32 mouse cellular contexts compared by ENCODE assay signal in the genomic region with DNA sequence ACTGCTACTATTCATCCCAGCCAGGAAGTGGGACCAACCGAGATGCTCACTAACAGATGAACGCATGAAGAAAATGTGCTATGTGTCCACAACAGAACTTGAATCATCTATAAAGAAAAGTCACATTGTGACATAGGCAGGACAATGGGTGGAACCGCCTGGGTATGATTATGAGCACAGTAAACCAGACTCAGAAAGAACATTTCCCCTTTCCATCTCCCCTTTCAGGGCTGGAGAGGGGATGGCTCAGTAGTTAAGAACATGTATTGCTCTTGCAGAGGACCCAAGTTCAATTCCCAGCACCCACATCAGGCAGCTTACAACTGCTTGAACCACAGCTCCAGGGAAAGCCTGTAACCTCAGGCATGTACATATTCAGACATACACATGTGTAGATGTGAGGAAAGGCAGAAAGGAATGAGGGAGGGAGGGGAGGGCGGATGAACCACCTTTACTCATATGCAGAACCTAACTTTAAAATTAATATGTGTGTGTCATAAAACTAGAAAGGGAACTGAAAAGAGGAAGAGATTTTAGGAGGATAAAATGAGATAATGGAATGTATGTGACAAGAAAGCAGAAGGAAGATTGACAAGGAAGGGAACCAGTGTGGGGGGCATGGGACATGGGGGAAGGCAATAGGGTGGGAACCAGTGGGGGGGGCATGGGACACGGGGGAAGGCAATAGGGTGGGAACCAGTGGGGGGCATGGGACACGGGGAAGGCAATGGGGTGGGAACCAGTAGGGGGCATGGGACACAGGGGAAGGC. TPM values are rescaled to one million over a fixed set of nuclear protein-coding genes. Genes with fewer than 3 reads are reported as not detected.
A peak's percentile ranks its signal among the peaks of the same experiment; 100 is the strongest.
DNase-seq lines count a peak whose midpoint lies in the region; ATAC-seq and TF ChIP-seq lines count a peak whose summit lies in the region.
"Had no signal": no experiment of that assay in that cellular context is flagged by ENCODE, and none has a peak within 500 bp of the region (broad histone marks: within the 10 kb centered on the region; RNA-seq: fewer than 3 reads in every experiment).

No protein-coding gene starts in this region.

- peaks cover 0 to 23% of the 10 kb centered on the region in 2 experiments; a peak in 2 of 4 replicates for H3K36me3 ChIP-seq in MEL (ENCODE audit: control insufficient read depth in 1 of 2, insufficient read depth in 2 of 2, low read length in 2 of 2)
- H3K36me3 ChIP-seq: embryonic facial prominence, embryonic 10.5 days; embryonic facial prominence, embryonic 13.5 days; hindbrain, embryonic 12.5 days; hindbrain, embryonic 15.5 days; intestine, embryonic 15.5 days had no signal

- TF ChIP-seq CTCF in MEL (IDR thresholded peaks at IDR 0.05 in 2 of 3, conservative IDR thresholded peaks at IDR 0.05 in 1 of 3; ENCODE audit: control insufficient read depth in 1 of 3, insufficient read depth in 1 of 3, low read depth in 2 of 3, low read length in 3 of 3, poor library complexity in 1 of 3, severe bottlenecking in 1 of 3): no peak

- H3K27ac ChIP-seq in MEL (ENCODE audit: control insufficient read depth, low read depth, low read length): peak overlapping the region; percentile 45; the same call in 1 of the 2 replicates
- H3K27ac ChIP-seq: embryonic facial prominence, embryonic 10.5 days; embryonic facial prominence, embryonic 13.5 days; forebrain, embryonic 13.5 days; hindbrain, embryonic 12.5 days; hindbrain, embryonic 15.5 days; intestine, embryonic 15.5 days had no signal

- no peaks in the 10 kb centered on the region for H3K9me3 ChIP-seq in MEL (replicated peaks; ENCODE audit: insufficient read depth, low read length)
- H3K9me3 ChIP-seq: embryonic facial prominence, embryonic 10.5 days; embryonic facial prominence, embryonic 13.5 days; hindbrain, embryonic 12.5 days; hindbrain, embryonic 15.5 days; intestine, embryonic 15.5 days had no signal

- no peak for TF ChIP-seq RAD21 in MEL (IDR thresholded peaks at IDR 0.05; ENCODE audit: low read depth, low read length)

- H3K4me1 ChIP-seq in MEL (ENCODE audit: control insufficient read depth in 1 of 2, insufficient read depth in 2 of 2, low read length in 2 of 2): peaks cover 11 to 29% of the 10 kb centered on the region in 2 experiments
- H3K4me1 ChIP-seq: embryonic facial prominence, embryonic 10.5 days; embryonic facial prominence, embryonic 13.5 days; forebrain, embryonic 13.5 days; hindbrain, embryonic 12.5 days; hindbrain, embryonic 15.5 days; intestine, embryonic 15.5 days had no signal

- no peaks in the 10 kb centered on the region for H3K79me2 ChIP-seq in MEL (ENCODE audit: control insufficient read depth, insufficient read depth, low read length, poor library complexity)

- peak; percentile 47 for ATAC-seq in common myeloid progenitor, adult 5-6 weeks (replicated peaks; ENCODE audit: low read depth, poor library complexity, severe bottlenecking)
- ATAC-seq in megakaryocyte, adult 5-6 weeks (ENCODE audit: poor library complexity, severe bottlenecking): peak; percentile 49
- ATAC-seq in inflammation-experienced regulatory T-cells, adult 6 months: no peak
- ATAC-seq: activated CD4-positive, CD25-positive, alpha-beta regulatory T cell, adult 4 months; CD4-positive, CD25-positive, alpha-beta regulatory T cell, adult 4 months; forebrain, embryonic 13.5 days; forebrain, embryonic 16.5 days; intestine, embryonic 15.5 days had no signal

- DNase-seq in A20 (ENCODE audit: low read depth, low spot score) (peak; percentile 7), MEL (ENCODE audit: low read depth, low spot score) (peak; percentile 79)
- no peak for DNase-seq in testis, postnatal 10 days (ENCODE audit: low spot score)
- no peak for DNase-seq in kidney, adult 18-20 months
- DNase-seq in layer of hippocampus, adult 18-20 months (ENCODE audit: low spot score in 2 of 2): no peak
- DNase-seq: adrenal gland, adult 8-10 months; adrenal gland, postnatal 25 days; cerebellum, adult 18-20 months; cerebellum, adult 9-10 months; cerebellum, postnatal 25 days; embryo, embryonic 11 days; gastrocnemius, postnatal 10 days; gastrocnemius, postnatal 36 days; heart, adult 11 months had no signal

- TF ChIP-seq EP300 in MEL (IDR thresholded peaks at IDR 0.05; ENCODE audit: low read depth in 1 of 2, low read length in 2 of 2): peak; percentile 62 to 83; a peak in 3 of 4 replicates

- H3K27me3 ChIP-seq in MEL (ENCODE audit: control insufficient read depth in 1 of 2, insufficient read depth in 2 of 2, low read length in 2 of 2): peaks cover 0 to 4% of the 10 kb centered on the region in 2 experiments; a peak in 2 of 4 replicates
- H3K27me3 ChIP-seq: forebrain, embryonic 13.5 days; hindbrain, embryonic 12.5 days; hindbrain, embryonic 15.5 days; intestine, embryonic 15.5 days had no signal

- H3K4me3 ChIP-seq in MEL (ENCODE audit: control insufficient read depth in 1 of 2, insufficient read depth in 1 of 2, low read depth in 2 of 2, low read length in 2 of 2): no peak overlapping the region
- H3K4me3 ChIP-seq: embryonic facial prominence, embryonic 10.5 days; embryonic facial prominence, embryonic 13.5 days; erythroblast, embryonic 14.5 days; forebrain, embryonic 13.5 days; hindbrain, embryonic 12.5 days; hindbrain, embryonic 15.5 days; intestine, embryonic 15.5 days had no signal

- no peak overlapping the region for H3K9ac ChIP-seq in MEL (ENCODE audit: control insufficient read depth, low read depth, low read length, poor library complexity, severe bottlenecking)
- H3K9ac ChIP-seq: embryonic facial prominence, embryonic 13.5 days; forebrain, embryonic 13.5 days; hindbrain, embryonic 12.5 days; hindbrain, embryonic 15.5 days; intestine, embryonic 15.5 days had no signal

- no peak for TF ChIP-seq POLR2A in MEL (IDR thresholded peaks at IDR 0.05; ENCODE audit: control insufficient read depth in 1 of 2, insufficient read depth in 1 of 2, low read depth in 1 of 2, low read length in 2 of 2, poor library complexity in 1 of 2)

TF ChIP-seq in MEL, 35 proteins besides CTCF, POLR2A, EP300 and RAD21:
- no peak for TF ChIP-seq ZMIZ1 (IDR thresholded peaks at IDR 0.05; ENCODE audit: low read depth, low read length)
- no peak for TF ChIP-seq E2F4 (IDR thresholded peaks at IDR 0.05; ENCODE audit: borderline replicate concordance, low read depth, low read length)
- no peak for TF ChIP-seq ZC3H11A (IDR thresholded peaks at IDR 0.05; ENCODE audit: low read depth, low read length)
- TF ChIP-seq NRF1 (IDR thresholded peaks at IDR 0.05; ENCODE audit: insufficient read depth, low read depth, low read length, poor library complexity, severe bottlenecking): no peak
- no peak for TF ChIP-seq CHD1 (IDR thresholded peaks at IDR 0.05; ENCODE audit: low read depth, low read length)
- TF ChIP-seq GATA1 (IDR thresholded peaks at IDR 0.05; ENCODE audit: low read depth, low read length): peak; percentile 65
- no peak for TF ChIP-seq GABPA (IDR thresholded peaks at IDR 0.05; ENCODE audit: low read depth, low read length)
- TF ChIP-seq USF1 (IDR thresholded peaks at IDR 0.05; ENCODE audit: low read depth, low read length): no peak
- TF ChIP-seq TBP (IDR thresholded peaks at IDR 0.05; ENCODE audit: low read depth, low read length): peak; percentile 87
- TF ChIP-seq ETS1 (IDR thresholded peaks at IDR 0.05; ENCODE audit: low read depth, low read length): peak; percentile 63; the same call in 1 of the 2 replicates
- TF ChIP-seq KAT2A (conservative IDR thresholded peaks at IDR 0.05; ENCODE audit: low read depth, low read length): no peak
- TF ChIP-seq MYC (IDR thresholded peaks at IDR 0.05; ENCODE audit: low read depth, low read length): peak; percentile 22; the same call in 1 of the 2 replicates
- TF ChIP-seq RCOR1 (IDR thresholded peaks at IDR 0.05; ENCODE audit: low read depth, low read length): peak; percentile 74
- no peak for TF ChIP-seq JUND (IDR thresholded peaks at IDR 0.05; ENCODE audit: low read depth, low read length)
- no peak; the same call in 1 of the 2 replicates for TF ChIP-seq MAZ (IDR thresholded peaks at IDR 0.05; ENCODE audit: low read depth, low read length)
- no peak for TF ChIP-seq POLR2AphosphoS2 (IDR thresholded peaks at IDR 0.05; ENCODE audit: low read length)
TF ChIP-seq in MEL: peak in this region for 5.

RNA-seq across cellular contexts. Expression of gene Ina, which starts 10.6 kb away (rescaled TPM):
- total RNA-seq in MEL (2012; rRNA removed): not detected in 2 replicates
- polyA plus RNA-seq in MEL (2012; ENCODE audit: insufficient read depth in 1 of 2, insufficient read length in 2 of 2, low read depth in 1 of 2, low replicate concordance in 2 of 2, missing spikeins in 1 of 2): not detected
- 0.34 and 0.64 TPM in 2 replicates for total RNA-seq in common myeloid progenitor, adult 5-6 weeks (2017)
- total RNA-seq in megakaryocyte, adult 5-6 weeks (2015): not detected in 2 replicates
- total RNA-seq in megakaryocyte, adult 5-6 weeks (2017): not detected in 2 replicates
- not detected for polyA plus RNA-seq in inflammation-experienced regulatory T-cells, adult 6 months (2017; shearing (Covaris generic))
- total RNA-seq in layer of hippocampus, adult 18-20 months (2021): 100 to 1,000 TPM; 183 to 187 TPM
- total RNA-seq: gastrocnemius, adult 18-20 months; gastrocnemius, postnatal 36 days; heart, postnatal 25 days; hematopoietic stem cell, adult 5-6 weeks had no signal
- polyA plus RNA-seq: activated CD4-positive, CD25-positive, alpha-beta regulatory T cell, adult 4 months; C2C12; CD4-positive, CD25-positive, alpha-beta regulatory T cell, adult 4 months; erythroblast, embryonic 14.5 days; heart, postnatal 0 days had no signal

RNA-seq across cellular contexts. Expression of gene Nt5c2, which starts 11.0 kb away (rescaled TPM):
- 64.6 and 65.0 TPM in 2 replicates for total RNA-seq in MEL (2012; rRNA removed)
- polyA plus RNA-seq in MEL (2012; ENCODE audit: insufficient read depth in 1 of 2, insufficient read length in 2 of 2, low read depth in 1 of 2, low replicate concordance in 2 of 2, missing spikeins in 1 of 2): 100 to 1,000 TPM; 147 to 455 TPM
- total RNA-seq in common myeloid progenitor, adult 5-6 weeks (2017): 98.9 and 107 TPM in 2 replicates
- total RNA-seq in megakaryocyte, adult 5-6 weeks (2015): 32.5 and 36.1 TPM in 2 replicates
- 42.1 and 43.6 TPM in 2 replicates for total RNA-seq in megakaryocyte, adult 5-6 weeks (2017)
- 10 to 100 TPM; 22.1 to 37.3 (median 31.6) TPM for polyA plus RNA-seq in inflammation-experienced regulatory T-cells, adult 6 months (2017; shearing (Covaris generic))
- 10 to 100 TPM; 75.5 to 78.5 TPM for total RNA-seq in layer of hippocampus, adult 18-20 months (2021)

RNA-seq across cellular contexts. Expression of gene Pcgf6, which starts 46.8 kb away (rescaled TPM):
- total RNA-seq in MEL (2012; rRNA removed): 29.0 and 31.1 TPM in 2 replicates
- polyA plus RNA-seq in MEL (2012; ENCODE audit: insufficient read depth in 1 of 2, insufficient read length in 2 of 2, low read depth in 1 of 2, low replicate concordance in 2 of 2, missing spikeins in 1 of 2): 10 to 100 TPM in 1 of 2 experiments, not detected in 1; 47.5 TPM
- total RNA-seq in common myeloid progenitor, adult 5-6 weeks (2017): 20.9 and 21.6 TPM in 2 replicates
- total RNA-seq in megakaryocyte, adult 5-6 weeks (2015): 5.4 and 7.0 TPM in 2 replicates
- 0.81 and 1.4 TPM in 2 replicates for total RNA-seq in megakaryocyte, adult 5-6 weeks (2017)
- polyA plus RNA-seq in inflammation-experienced regulatory T-cells, adult 6 months (2017; shearing (Covaris generic)): 10 to 100 TPM in 1 of 3 experiments, 1 to 10 TPM in 2; 4.9 to 10.8 (median 9.7) TPM
- 10 to 100 TPM; 19.8 to 20.8 TPM for total RNA-seq in layer of hippocampus, adult 18-20 months (2021)

Comparison
In these comparisons a context has a peak if more than half of its experiments do, and no peak if none do; other contexts are left out.
1. DNase-seq: peak in A20 (single experiment) and MEL (single experiment); none in testis, postnatal 10 days (single experiment), kidney, adult 18-20 months (single experiment) and layer of hippocampus, adult 18-20 months (0 of 2).
2. RNA of gene Ina, which starts 10.6 kb away (total RNA-seq): 183 to 187 TPM in layer of hippocampus, adult 18-20 months; 0.34 to 0.64 TPM in common myeloid progenitor, adult 5-6 weeks, not detected in MEL and not detected in megakaryocyte, adult 5-6 weeks; every median in the first group is over 100 times any median in the second.